Mouse (Mus musculus) heart, embryonic 11.5 days (tissue): ENCODE results near the gene Mpv17l. TPM values are rescaled to one million over a fixed set of nuclear protein-coding genes. Genes with fewer than 3 reads are reported as not detected.
A peak's percentile ranks its signal among the peaks of the same experiment; 100 is the strongest.
"Not testable (repeated sequence)": the region's sequence is repeated elsewhere in the genome, so short reads cannot be mapped to it uniquely, and the experiment has no call there.

ENCODE experiments used
- ATAC-seq: fragments of 200-750 bp; cut with Nextera tagmentation; replicated peaks from 2 replicates; pipeline ENCODE4 v1.8.0; 2017; ENCODE audit warnings: moderate library complexity; ENCODE audit not compliant: insufficient number of reproducible peaks, low FRiP score, low TSS enrichment
- H3K27ac ChIP-seq: fragments of 300-500 bp; sonication (generic); 2 replicates; pipeline ENCODE4 v1.5.1; 2014; ENCODE audit warnings: mild to moderate bottlenecking, low read depth, low read length
- H3K27me3 ChIP-seq: fragments of 300-500 bp; sonication (generic); 2 replicates; pipeline ENCODE4 v1.6.1; 2014; ENCODE audit warnings: mild to moderate bottlenecking, low read length, mixed read lengths; ENCODE audit not compliant: control insufficient read depth, insufficient read depth
- H3K36me3 ChIP-seq: fragments of 300-500 bp; sonication (generic); 2 replicates; pipeline ENCODE4 v1.6.1; 2014; ENCODE audit warnings: mild to moderate bottlenecking, low read length, moderate library complexity, mixed read lengths; ENCODE audit not compliant: control insufficient read depth, insufficient read depth
- H3K4me1 ChIP-seq: fragments of 300-500 bp; sonication (generic); 2 replicates; pipeline ENCODE4 v1.6.1; 2014; ENCODE audit warnings: low read length; ENCODE audit not compliant: control insufficient read depth, insufficient read depth
- H3K4me2 ChIP-seq: fragments of 300-500 bp; sonication (generic); 2 replicates; pipeline ENCODE4 v1.6.1; 2014; ENCODE audit warnings: mild to moderate bottlenecking, moderate library complexity
- H3K4me3 ChIP-seq: fragments of 300-500 bp; sonication (generic); 2 replicates; pipeline ENCODE4 v1.5.1; 2014; ENCODE audit warnings: low read depth, low read length
- H3K9ac ChIP-seq: fragments of 300-500 bp; sonication (generic); 2 replicates; pipeline ENCODE4 v1.6.1; 2014; ENCODE audit warnings: mild to moderate bottlenecking, low read depth, low read length, moderate library complexity
- H3K9me3 ChIP-seq: fragments of 300-500 bp; sonication (generic); replicated peaks from 2 replicates; pipeline ENCODE4 v1.6.1; 2016; ENCODE audit warnings: low read length; ENCODE audit not compliant: control insufficient read depth
- WGBS: fragments of 180-500 bp; shearing (Covaris S2); extraction: QIAGEN DNeasy Blood & Tissue Kit; methylation state at CpG from one replicate; pipeline ENCODE4 v1.1.7; 2014; ENCODE audit not compliant: insufficient replicate concordance; 5-methylcytosine and 5-hydroxymethylcytosine counted together
- polyA plus RNA-seq: library from polyadenylated mRNA; unstranded; fragments of >200 nt; fragmentation: Nextera tagmentation; extraction: Ambion mirVana; gene quantifications from 2 replicates; pipeline ENCODE4 v1.2.1, GENCODE M21; 2014

Gene Mpv17l
- polyA plus RNA-seq, 1 experiment from 2014 or later: 1.6 TPM

DNA sequence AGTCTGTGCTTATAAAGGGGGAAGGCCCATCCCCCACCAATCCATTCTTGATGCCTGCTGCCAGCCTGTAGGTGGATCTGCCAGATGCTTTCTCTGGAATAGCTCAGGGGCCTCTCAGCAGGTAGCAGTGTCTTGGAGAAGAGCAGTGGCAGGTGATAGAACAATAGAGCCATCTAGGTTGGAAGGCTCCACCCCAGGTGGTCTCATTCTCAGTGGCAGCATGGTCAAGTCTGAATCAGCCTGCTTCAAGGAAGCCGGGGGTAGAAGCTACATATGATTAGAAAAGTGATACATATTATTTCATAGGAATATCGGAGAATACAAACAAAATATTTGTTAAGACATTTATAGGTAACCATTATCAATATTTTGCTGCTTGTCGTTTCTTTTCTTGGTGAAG lies 78.8 kb downstream of the Mpv17l start:
- H3K4me1 ChIP-seq, H3K4me2 ChIP-seq, H3K9me3 ChIP-seq, H3K27ac ChIP-seq, H3K4me3 ChIP-seq, H3K36me3 ChIP-seq, H3K27me3 ChIP-seq, ATAC-seq, H3K9ac ChIP-seq: not testable (repeated sequence)
- WGBS: 72% methylated on average over 3 of the region's 3 CpGs

GRCm38 (mm10) chr16:13983161-13983560 lies 80.2 kb downstream of the Mpv17l start:
- Histone ChIP-seq H3K27me3 (peaks cover 2% of the 10 kb centered on the region; the same call in 1 of the 2 replicates), H3K4me3 (no peak overlapping the region), H3K9ac (no peak overlapping the region), H3K4me2 (no peak overlapping the region), H3K27ac (no peak overlapping the region), H3K4me1 (0 out of 2 replicates have a peak, but pooled peaks cover 2% of the 10 kb centered on the region), H3K9me3 (no peaks in the 10 kb centered on the region), H3K36me3 (no peaks in the 10 kb centered on the region)
- 84% methylated on average over 5 of the region's 5 CpGs for WGBS
- ATAC-seq: no peak

DNA sequence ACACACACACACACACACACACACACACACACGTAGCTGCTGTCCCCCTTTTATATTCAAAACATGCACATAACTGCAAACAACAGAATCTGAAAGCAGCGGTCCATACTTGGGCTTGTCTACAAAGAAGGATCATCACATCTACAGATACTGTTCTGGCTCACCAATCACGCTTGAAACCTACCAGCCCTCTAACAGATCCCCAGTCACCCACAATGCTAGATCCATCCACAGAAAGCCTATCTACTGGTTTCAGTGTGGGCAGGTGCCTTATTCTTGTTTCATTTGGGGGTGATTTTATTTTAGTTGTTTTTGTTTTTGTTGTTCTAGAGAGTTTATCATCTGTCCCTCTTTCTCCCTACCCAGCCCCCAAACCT lies 83.2 kb downstream of the Mpv17l start:
- peaks cover 2% of the 10 kb centered on the region; the same call in 1 of the 2 replicates for H3K27me3 ChIP-seq
- no peak overlapping the region for H3K4me3 ChIP-seq
- WGBS: 56% methylated on average over 3 of the region's 3 CpGs
- H3K4me1 ChIP-seq: 0 out of 2 replicates have a peak, but pooled peaks cover 2% of the 10 kb centered on the region
- no peaks in the 10 kb centered on the region for H3K36me3 ChIP-seq
- ATAC-seq: no peak
- H3K9ac ChIP-seq: no peak overlapping the region
- H3K9me3 ChIP-seq: no peaks in the 10 kb centered on the region
- peak overlapping the region; percentile 81 for H3K4me2 ChIP-seq
- H3K27ac ChIP-seq: no peak overlapping the region

DNA sequence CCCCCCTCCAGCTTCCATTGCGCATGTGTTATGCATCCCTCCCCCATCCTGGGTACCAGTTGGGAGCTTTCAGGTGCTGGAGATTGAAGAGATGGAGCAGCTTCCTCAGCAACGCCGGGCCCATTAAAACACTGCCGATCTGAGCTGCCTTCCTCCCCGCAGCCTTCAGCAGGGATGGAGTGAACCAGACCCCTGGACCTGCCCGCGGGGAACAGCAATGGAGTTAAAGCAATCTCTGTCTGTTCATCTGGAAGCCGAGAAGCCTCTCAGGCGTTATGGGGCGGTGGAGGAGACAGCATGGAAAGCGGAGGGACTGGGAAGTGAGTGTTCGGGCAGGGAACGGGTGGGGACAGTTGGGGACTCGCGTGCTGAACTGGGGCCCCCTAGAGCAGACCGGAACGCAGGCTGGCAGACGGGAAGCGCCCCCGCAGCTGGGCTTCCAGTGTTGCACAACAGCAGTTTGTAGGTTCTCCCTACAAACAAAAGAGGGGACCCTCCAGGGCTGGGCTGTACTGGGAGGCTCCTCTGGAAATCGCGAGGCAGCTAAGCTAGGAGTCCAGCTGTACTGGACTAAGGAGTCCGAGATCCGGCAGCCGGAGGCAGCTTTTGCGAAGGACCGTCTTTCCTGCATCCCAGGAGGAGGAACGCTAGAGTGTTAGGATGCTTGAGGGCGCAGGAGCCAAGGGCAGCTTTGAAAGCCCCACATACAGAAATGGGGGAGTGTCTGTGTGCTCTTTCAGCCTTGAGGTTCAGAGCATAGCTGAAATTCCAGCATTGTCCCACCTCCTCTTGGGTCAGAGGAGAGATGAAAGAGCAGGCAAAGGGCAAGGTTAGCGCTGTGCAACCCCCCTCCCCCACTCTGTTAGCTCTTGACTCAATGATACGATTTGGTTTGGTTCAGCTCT lies 83.9 kb downstream of the Mpv17l start, which contains the start of the genes 2900011O08Rik and Ifitm7:
Gene 2900011O08Rik, plus strand, starts transcription at position 31 of the 905 bp plus-strand sequence.
Gene Ifitm7, minus strand, starts transcription at position 315 of the 905 bp plus-strand sequence.
- Histone ChIP-seq H3K36me3 (no peaks in the 10 kb centered on the region), H3K4me2 (peak within 1 kb of the TSS; percentile 81), H3K27me3 (peaks cover 2% of the 10 kb centered on the region; the same call in 1 of the 2 replicates), H3K9me3 (no peaks in the 10 kb centered on the region), H3K9ac (peak within 1 kb of the TSS; percentile 52), H3K4me3 (peak within 1 kb of the TSS; percentile 48), H3K27ac (no peak within 1 kb of the TSS), H3K4me1 (0 out of 2 replicates have a peak, but pooled peaks cover 2% of the 10 kb centered on the region)
- WGBS: 2% methylated on average over 31 of the region's 31 CpGs
- ATAC-seq: no peak; the same call in 1 of the 2 replicates

DNA sequence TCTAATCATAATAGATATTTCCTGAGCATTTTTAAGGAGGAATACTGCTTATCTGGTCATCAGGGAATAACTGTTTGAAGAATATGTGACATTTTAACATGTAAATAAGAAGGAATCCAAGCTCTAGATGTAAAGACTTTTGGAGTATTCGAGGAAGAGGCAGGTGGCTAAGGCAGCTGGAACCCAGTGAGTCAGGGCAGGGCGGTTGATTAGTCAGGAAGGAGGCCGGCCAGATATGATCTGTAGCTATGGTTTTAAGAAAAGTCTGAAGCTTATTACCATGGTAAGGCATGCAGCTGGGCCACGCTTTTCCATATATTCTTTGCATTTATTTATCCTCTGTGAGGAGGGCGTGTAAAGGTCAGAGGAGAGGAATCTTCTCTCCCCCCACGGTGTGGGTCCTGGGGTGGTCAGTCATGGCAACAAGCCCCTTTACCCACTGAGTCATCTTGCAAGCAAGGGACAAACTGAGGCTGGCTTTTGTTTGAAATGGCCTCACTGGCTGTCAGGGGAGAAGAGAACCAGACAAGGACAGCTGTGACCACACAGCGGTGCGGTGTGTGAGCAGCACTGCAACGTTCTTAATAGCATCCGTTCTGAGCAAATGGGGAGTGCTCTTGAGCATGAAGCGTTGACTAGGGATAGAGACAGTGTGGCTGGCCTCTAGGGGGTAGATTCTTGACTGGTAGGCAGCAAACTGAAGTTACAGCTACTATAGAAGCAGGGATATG lies 89.7 kb downstream of the Mpv17l start:
- no peak overlapping the region for H3K27ac ChIP-seq
- H3K4me2 ChIP-seq: no peak overlapping the region
- no peak overlapping the region for H3K4me3 ChIP-seq
- H3K36me3 ChIP-seq: no peaks in the 10 kb centered on the region
- H3K9me3 ChIP-seq: no peaks in the 10 kb centered on the region
- no peak overlapping the region for H3K9ac ChIP-seq
- H3K27me3 ChIP-seq: no peaks in the 10 kb centered on the region
- H3K4me1 ChIP-seq: no peaks in the 10 kb centered on the region
- WGBS: 74% methylated on average over 11 of the region's 11 CpGs
- ATAC-seq: no peak

GRCm38 (mm10) chr16:13994076-13994475 lies 91.1 kb downstream of the Mpv17l start:
- no peak overlapping the region for H3K27ac ChIP-seq
- H3K9ac ChIP-seq: no peak overlapping the region
- H3K36me3 ChIP-seq: no peaks in the 10 kb centered on the region
- 76% methylated on average over 1 of the region's 1 CpGs for WGBS
- no peaks in the 10 kb centered on the region for H3K4me1 ChIP-seq
- H3K4me3 ChIP-seq: no peak overlapping the region
- no peaks in the 10 kb centered on the region for H3K27me3 ChIP-seq
- ATAC-seq: no peak
- H3K4me2 ChIP-seq: no peak overlapping the region
- no peaks in the 10 kb centered on the region for H3K9me3 ChIP-seq

GRCm38 (mm10) chr16:13994502-13994901 lies 91.5 kb downstream of the Mpv17l start:
- Histone ChIP-seq H3K27ac (no peak overlapping the region), H3K9ac (no peak overlapping the region), H3K36me3 (no peaks in the 10 kb centered on the region), H3K4me3 (no peak overlapping the region), H3K4me1 (no peaks in the 10 kb centered on the region), H3K4me2 (no peak overlapping the region), H3K27me3 (no peaks in the 10 kb centered on the region), H3K9me3 (no peaks in the 10 kb centered on the region)
- WGBS: 81% methylated on average over 1 of the region's 1 CpGs
- no peak for ATAC-seq
